Mouse (Mus musculus): ENCODE results near the gene Rims1. TPM values are rescaled to one million over a fixed set of nuclear protein-coding genes. Genes with fewer than 3 reads are reported as not detected.

The Rims1 gene
- polyA plus RNA-seq, 1 experiment from 2014 or later = 2.8 TPM

DNA sequence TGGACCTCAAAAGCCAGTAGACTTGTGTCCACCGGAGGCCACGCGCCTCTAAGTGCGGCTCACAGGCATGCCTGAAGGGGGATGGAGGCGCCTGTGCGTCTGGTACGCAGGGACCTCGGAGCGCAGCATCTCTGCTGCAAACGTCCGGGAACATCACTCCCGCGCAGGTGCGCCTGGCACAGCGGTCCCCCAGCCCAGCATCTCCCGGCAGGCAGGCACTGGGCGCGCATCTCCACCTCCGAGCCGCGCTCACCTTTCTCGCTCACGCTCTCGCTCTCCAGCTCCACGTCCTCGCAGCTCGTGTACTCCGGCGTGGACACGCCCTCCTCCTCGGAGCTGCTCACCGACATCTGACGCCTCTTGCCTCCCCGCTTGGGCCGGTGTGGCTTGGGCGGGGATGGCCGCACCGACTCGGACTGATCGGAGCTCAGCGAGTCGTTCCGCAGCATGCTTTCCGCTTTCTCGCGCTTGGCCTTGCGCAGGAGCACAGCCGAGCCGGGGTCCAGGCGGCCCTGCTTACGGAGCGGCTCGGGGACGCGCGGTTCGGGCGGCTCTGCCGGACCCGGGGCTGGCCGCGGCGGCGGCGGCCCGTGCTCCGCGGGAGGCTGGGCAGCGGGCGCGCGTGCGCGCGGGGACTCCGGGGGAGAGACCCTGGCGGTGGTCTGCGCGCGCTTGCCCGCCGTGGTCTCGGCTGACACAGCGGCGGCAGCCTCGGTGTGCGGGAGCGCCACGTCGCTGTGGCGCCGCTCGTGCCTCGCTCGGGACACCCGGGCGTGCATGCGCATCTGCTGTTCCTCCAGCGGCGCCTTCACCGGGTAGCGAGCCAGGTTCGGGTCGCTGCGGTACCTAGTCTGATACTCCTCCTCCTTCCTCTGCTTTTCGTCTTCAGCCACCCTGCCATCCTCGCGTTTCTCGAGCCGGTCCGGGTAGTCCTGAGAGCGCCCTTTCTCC, 272.4 kb downstream of the Rims1 start:
- no peaks in the 10 kb centered on the region; the same call in 1 of the 2 replicates for H3K27me3 ChIP-seq (ENCODE audit: control insufficient read depth, insufficient read depth, low read length)
- H3K9ac ChIP-seq (ENCODE audit: low read length) = peak overlapping the region; percentile 61
- H3K36me3 ChIP-seq (ENCODE audit: control insufficient read depth, insufficient read depth, low read length) = no peaks in the 10 kb centered on the region
- DNase-seq (ENCODE audit: low spot score) = peak; percentile 74
- peak overlapping the region; percentile 68 for H3K4me3 ChIP-seq (ENCODE audit: low read depth, low read length)
- peak; percentile 86 for ATAC-seq (ENCODE audit: insufficient read depth, low FRiP score, low TSS enrichment)
- 0% methylated on average over 98 of the region's 112 CpGs for WGBS
- no peaks in the 10 kb centered on the region for H3K9me3 ChIP-seq (ENCODE audit: control insufficient read depth, low read length)
- peak overlapping the region; percentile 98 for H3K4me2 ChIP-seq (ENCODE audit: low read depth)
- H3K27ac ChIP-seq (ENCODE audit: low read depth, low read length) = no peak overlapping the region
- no peaks in the 10 kb centered on the region for H3K4me1 ChIP-seq (ENCODE audit: control insufficient read depth, insufficient read depth, low read length)

- 90% methylated on average over 4 of the region's 4 CpGs for WGBS
- Histone ChIP-seq H3K9me3 (ENCODE audit: control insufficient read depth, low read length) (no peaks in the 10 kb centered on the region), H3K27ac (ENCODE audit: low read depth, low read length) (no peak overlapping the region), H3K4me1 (ENCODE audit: control insufficient read depth, insufficient read depth, low read length) (no peaks in the 10 kb centered on the region), H3K4me3 (ENCODE audit: low read depth, low read length) (no peak overlapping the region), H3K9ac (ENCODE audit: low read length) (no peak overlapping the region), H3K4me2 (ENCODE audit: low read depth) (no peak overlapping the region), H3K36me3 (ENCODE audit: control insufficient read depth, insufficient read depth, low read length) (no peaks in the 10 kb centered on the region), H3K27me3 (ENCODE audit: control insufficient read depth, insufficient read depth, low read length) (no peaks in the 10 kb centered on the region)
- DNase-seq (ENCODE audit: low spot score) (no peak), ATAC-seq (ENCODE audit: insufficient read depth, low FRiP score, low TSS enrichment) (no peak)
Measured at GRCm38 (mm10) chr1:22515103-22515502, 290.7 kb downstream of the Rims1 start.

- ATAC-seq (ENCODE audit: insufficient read depth, low FRiP score, low TSS enrichment) (no peak), DNase-seq (ENCODE audit: low spot score) (no peak)
- Histone ChIP-seq H3K4me2 (ENCODE audit: low read depth) (no peak overlapping the region), H3K9me3 (ENCODE audit: control insufficient read depth, low read length) (no peaks in the 10 kb centered on the region), H3K9ac (ENCODE audit: low read length) (no peak overlapping the region), H3K4me3 (ENCODE audit: low read depth, low read length) (no peak overlapping the region), H3K4me1 (ENCODE audit: control insufficient read depth, insufficient read depth, low read length) (no peaks in the 10 kb centered on the region), H3K36me3 (ENCODE audit: control insufficient read depth, insufficient read depth, low read length) (no peaks in the 10 kb centered on the region), H3K27ac (ENCODE audit: low read depth, low read length) (no peak overlapping the region), H3K27me3 (ENCODE audit: control insufficient read depth, insufficient read depth, low read length) (no peaks in the 10 kb centered on the region)
- WGBS = 84% methylated on average over 16 of the region's 16 CpGs
Measured at GRCm38 (mm10) chr1:22512421-22512820, 293.4 kb downstream of the Rims1 start.

- WGBS = 87% methylated on average over 9 of the region's 9 CpGs
Measured at GRCm38 (mm10) chr1:22511614-22512013, 294.2 kb downstream of the Rims1 start.

DNA sequence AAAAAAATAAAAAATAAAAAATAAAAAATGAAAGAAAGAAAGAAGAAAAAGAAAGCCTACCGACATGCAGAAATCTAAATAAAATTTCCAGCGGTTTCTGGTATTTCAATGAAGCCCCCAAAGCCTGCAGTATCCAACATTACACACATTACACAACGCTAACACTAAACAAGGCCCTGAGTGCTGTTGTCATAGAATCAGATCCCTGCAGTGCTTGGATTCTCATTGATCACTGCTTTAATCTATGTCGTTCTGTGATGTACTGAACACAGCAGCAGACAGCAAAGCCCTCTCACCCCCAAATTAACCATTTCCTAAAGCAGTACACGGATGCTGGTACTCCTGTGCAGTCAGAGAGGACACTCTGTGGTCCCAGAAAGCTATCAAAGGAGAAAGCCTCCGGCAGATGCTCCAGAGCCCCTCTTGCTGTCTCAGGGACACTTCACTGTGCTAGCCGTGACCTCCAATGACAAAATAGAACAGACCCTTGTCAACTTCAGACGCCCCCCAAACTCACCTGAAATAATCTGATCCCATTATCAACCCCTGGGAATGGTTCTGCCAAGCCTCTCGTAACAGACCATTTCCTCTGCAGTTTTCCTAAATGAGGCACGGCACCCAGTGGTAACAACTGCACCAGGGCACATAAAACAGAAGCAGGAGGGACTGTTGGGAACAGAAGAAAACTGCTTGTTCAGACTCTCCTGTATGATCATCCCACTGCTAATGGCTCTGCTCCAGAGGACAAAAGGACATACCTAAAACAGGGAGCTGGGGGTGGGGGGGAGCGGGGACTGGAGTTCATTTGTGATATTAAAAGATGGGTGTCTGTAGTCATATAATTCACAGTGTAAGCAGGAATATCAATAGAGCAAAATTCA, 296.8 kb downstream of the Rims1 start:
- H3K9me3 ChIP-seq (ENCODE audit: control insufficient read depth, low read length) = no peaks in the 10 kb centered on the region
- H3K4me2 ChIP-seq (ENCODE audit: low read depth) = no peak overlapping the region
- H3K27ac ChIP-seq (ENCODE audit: low read depth, low read length) = no peak overlapping the region
- whole genome bisulfite sequencing = 63% methylated on average over 11 of the region's 11 CpGs
- no peak overlapping the region for H3K9ac ChIP-seq (ENCODE audit: low read length)
- no peak overlapping the region for H3K4me3 ChIP-seq (ENCODE audit: low read depth, low read length)
- ATAC-seq (ENCODE audit: insufficient read depth, low FRiP score, low TSS enrichment) (no peak), DNase-seq (ENCODE audit: low spot score) (no peak)
- no peaks in the 10 kb centered on the region for H3K36me3 ChIP-seq (ENCODE audit: control insufficient read depth, insufficient read depth, low read length)
- no peaks in the 10 kb centered on the region for H3K4me1 ChIP-seq (ENCODE audit: control insufficient read depth, insufficient read depth, low read length)
- H3K27me3 ChIP-seq (ENCODE audit: control insufficient read depth, insufficient read depth, low read length) = no peaks in the 10 kb centered on the region

More at GRCm38 (mm10) chr1:22511614-22512013, 294.2 kb downstream of the Rims1 start:
- no peak for ATAC-seq (ENCODE audit: insufficient read depth, low FRiP score, low TSS enrichment)
- Histone ChIP-seq H3K4me2 (ENCODE audit: low read depth) (no peak overlapping the region), H3K36me3 (ENCODE audit: control insufficient read depth, insufficient read depth, low read length) (no peaks in the 10 kb centered on the region), H3K27me3 (ENCODE audit: control insufficient read depth, insufficient read depth, low read length) (no peaks in the 10 kb centered on the region), H3K4me3 (ENCODE audit: low read depth, low read length) (no peak overlapping the region), H3K9ac (ENCODE audit: low read length) (no peak overlapping the region), H3K4me1 (ENCODE audit: control insufficient read depth, insufficient read depth, low read length) (no peaks in the 10 kb centered on the region), H3K9me3 (ENCODE audit: control insufficient read depth, low read length) (no peaks in the 10 kb centered on the region), H3K27ac (ENCODE audit: low read depth, low read length) (no peak overlapping the region)
- DNase-seq (ENCODE audit: low spot score) = no peak

- no peak for ATAC-seq (ENCODE audit: insufficient read depth, low FRiP score, low TSS enrichment)
- Histone ChIP-seq H3K9me3 (ENCODE audit: control insufficient read depth, low read length) (no peaks in the 10 kb centered on the region), H3K27ac (ENCODE audit: low read depth, low read length) (no peak overlapping the region), H3K36me3 (ENCODE audit: control insufficient read depth, insufficient read depth, low read length) (no peaks in the 10 kb centered on the region), H3K4me3 (ENCODE audit: low read depth, low read length) (no peak overlapping the region), H3K4me1 (ENCODE audit: control insufficient read depth, insufficient read depth, low read length) (no peaks in the 10 kb centered on the region), H3K9ac (ENCODE audit: low read length) (no peak overlapping the region), H3K4me2 (ENCODE audit: low read depth) (no peak overlapping the region), H3K27me3 (ENCODE audit: control insufficient read depth, insufficient read depth, low read length) (no peaks in the 10 kb centered on the region)
- no peak for DNase-seq (ENCODE audit: low spot score)
- WGBS = 48% methylated on average over 7 of the region's 7 CpGs
Measured at GRCm38 (mm10) chr1:22487270-22487864, 318.4 kb downstream of the Rims1 start.

DNA sequence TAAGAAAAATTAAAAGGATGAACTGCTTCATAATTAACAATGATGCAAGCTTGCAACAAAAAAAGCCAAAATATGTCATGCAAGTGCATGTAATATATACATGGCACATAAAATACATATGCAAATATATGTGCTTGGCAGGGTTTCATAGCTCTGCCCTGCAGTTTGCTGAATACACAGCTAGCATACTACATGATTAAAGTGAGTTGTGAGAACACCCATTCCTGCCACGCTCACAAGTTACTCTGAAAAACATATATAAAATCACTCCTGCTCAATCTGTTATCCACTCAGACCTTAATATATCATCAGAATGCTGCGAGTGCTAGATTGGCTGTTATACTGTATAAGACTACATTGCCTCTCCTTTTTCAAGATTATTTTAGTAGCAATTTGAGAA, 329.6 kb downstream of the Rims1 start:
- H3K4me2 ChIP-seq (ENCODE audit: low read depth) = no peak overlapping the region
- no peaks in the 10 kb centered on the region for H3K36me3 ChIP-seq (ENCODE audit: control insufficient read depth, insufficient read depth, low read length)
- no peaks in the 10 kb centered on the region for H3K9me3 ChIP-seq (ENCODE audit: control insufficient read depth, low read length)
- ATAC-seq (ENCODE audit: insufficient read depth, low FRiP score, low TSS enrichment) (no peak), DNase-seq (ENCODE audit: low spot score) (no peak)
- H3K4me3 ChIP-seq (ENCODE audit: low read depth, low read length) = no peak overlapping the region
- no peaks in the 10 kb centered on the region for H3K27me3 ChIP-seq (ENCODE audit: control insufficient read depth, insufficient read depth, low read length)
- no peaks in the 10 kb centered on the region for H3K4me1 ChIP-seq (ENCODE audit: control insufficient read depth, insufficient read depth, low read length)
- H3K9ac ChIP-seq (ENCODE audit: low read length) = no peak overlapping the region
- H3K27ac ChIP-seq (ENCODE audit: low read depth, low read length) = no peak overlapping the region
- 85% methylated on average over 2 of the region's 2 CpGs for WGBS

GRCm38 (mm10) chr1:22467033-22467432, 338.8 kb downstream of the Rims1 start:
- ATAC-seq (ENCODE audit: insufficient read depth, low FRiP score, low TSS enrichment) (no peak), DNase-seq (ENCODE audit: low spot score) (no peak)
- WGBS = 76% methylated on average over 3 of the region's 3 CpGs
- H3K27ac ChIP-seq (ENCODE audit: low read depth, low read length) = no peak overlapping the region
- H3K4me1 ChIP-seq (ENCODE audit: control insufficient read depth, insufficient read depth, low read length) = no peaks in the 10 kb centered on the region
- H3K9me3 ChIP-seq (ENCODE audit: control insufficient read depth, low read length) = no peaks in the 10 kb centered on the region
- H3K4me2 ChIP-seq (ENCODE audit: low read depth) = no peak overlapping the region
- no peaks in the 10 kb centered on the region for H3K27me3 ChIP-seq (ENCODE audit: control insufficient read depth, insufficient read depth, low read length)
- H3K36me3 ChIP-seq (ENCODE audit: control insufficient read depth, insufficient read depth, low read length) = no peaks in the 10 kb centered on the region
- H3K9ac ChIP-seq (ENCODE audit: low read length) = no peak overlapping the region
- no peak overlapping the region for H3K4me3 ChIP-seq (ENCODE audit: low read depth, low read length)
